In the genomic region with DNA sequence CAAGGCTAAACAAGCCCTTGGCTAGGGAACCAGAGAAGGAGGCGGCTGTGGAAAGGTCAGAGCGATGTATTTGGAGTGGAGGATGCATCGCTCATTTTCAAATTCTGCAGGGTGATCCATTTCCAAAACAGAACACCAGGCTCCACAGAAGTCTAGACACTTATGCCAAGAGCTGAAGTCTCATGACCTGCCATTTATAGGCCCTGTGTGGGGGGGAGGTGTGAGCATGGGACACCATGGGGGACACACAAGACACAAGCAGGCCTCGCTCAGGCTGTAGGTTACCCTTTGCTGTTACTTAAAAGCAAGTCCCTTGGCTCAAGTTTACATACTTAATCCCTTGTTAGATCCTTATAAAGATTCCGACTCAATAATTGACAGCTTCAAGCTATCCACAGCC, we compare ENCODE assay signal across 22 mouse cellular contexts. TPM values are rescaled to one million over a fixed set of nuclear protein-coding genes. Genes with fewer than 3 reads are reported as not detected.
DNase-seq lines count a peak whose midpoint lies in the region; TF ChIP-seq lines count a peak whose summit lies in the region.
"Had no signal": no experiment of that assay in that cellular context is flagged by ENCODE, and none has a peak within 500 bp of the region (broad histone marks: within the 10 kb centered on the region; RNA-seq: fewer than 3 reads in every experiment).

No protein-coding gene starts in this region.

- peak; percentile 85 for DNase-seq in gastrocnemius, adult 2 months
- DNase-seq in gastrocnemius, postnatal 10 days: no peak
- no peak for DNase-seq in left cerebral cortex, adult 2 months (ENCODE audit: extremely low spot score in 1 of 2, low spot score in 2 of 2)
- no peak for DNase-seq in left cerebral cortex, postnatal 36 days (ENCODE audit: low spot score in 2 of 2)
- DNase-seq in gastrocnemius, postnatal 25 days: peak; percentile 71
- DNase-seq in heart, postnatal 4 days: peak; percentile 43
- DNase-seq in neural tube, embryonic 10.5 days (ENCODE audit: extremely low spot score, low spot score): no peak
- no peak for DNase-seq in embryo, embryonic 10 days (ENCODE audit: low spot score)
- DNase-seq: adrenal gland, postnatal 36 days; cerebellum, adult 9-11 months; embryo, embryonic 11 days; kidney, adult 2 months; kidney, postnatal 36 days; retina, postnatal 1 day; spleen, adult 18-20 months; thymus, adult 2 months had no signal

- H3K27ac ChIP-seq in gastrocnemius, adult 2 months: peak overlapping the region; percentile 94
- peak overlapping the region; percentile 63; the same call in 1 of the 2 replicates for H3K27ac ChIP-seq in left cerebral cortex, adult 2 months
- H3K27ac ChIP-seq: forebrain, embryonic 12.5 days; limb, embryonic 12.5 days; liver, embryonic 14.5 days; midbrain, embryonic 12.5 days had no signal

- no peak for TF ChIP-seq CTCF in gastrocnemius, adult 2 months (IDR thresholded peaks at IDR 0.05)
- no peak for TF ChIP-seq CTCF in left cerebral cortex, adult 2 months (IDR thresholded peaks at IDR 0.05)

- intact Hi-C loops in gastrocnemius, adult 2 months (cut with DNase I): loop anchor here (5.0 kb wide), 1 partner anchor 79 kb away; no protein-coding TSS in a partner anchor
- intact Hi-C loops in left cerebral cortex, adult 2 months (cut with DNase I): no loop called here
- intact Hi-C loops in left cerebral cortex, postnatal 36 days (cut with DNase I): no loop called here

- H3K4me3 ChIP-seq in gastrocnemius, adult 2 months: peak overlapping the region; percentile 80
- H3K4me3 ChIP-seq in left cerebral cortex, adult 2 months: no peak overlapping the region
- H3K4me3 ChIP-seq: forebrain, embryonic 12.5 days; limb, embryonic 12.5 days; midbrain, embryonic 12.5 days; myocyte had no signal

RNA-seq across cellular contexts. Expression of a gene that starts 3.2 kb away (rescaled TPM):
- 100 to 1,000 TPM in 1 of 2 experiments, 10 to 100 TPM in 1; 76.6 to 103 TPM for total RNA-seq in gastrocnemius, adult 2 months (2021)
- 1 to 10 TPM; 8.3 to 8.9 TPM for total RNA-seq in gastrocnemius, postnatal 10 days (2021)
- total RNA-seq in left cerebral cortex, adult 2 months (2021): 10 to 100 TPM; 22.3 to 22.7 TPM
- 10 to 100 TPM; 24.1 to 25.0 TPM for total RNA-seq in left cerebral cortex, postnatal 36 days (2021)
- 10 to 100 TPM; 40.9 to 48.8 TPM for total RNA-seq in gastrocnemius, postnatal 25 days (2021)
- total RNA-seq in heart, postnatal 4 days (2021): 10 to 100 TPM; 29.4 to 32.9 TPM

RNA-seq across cellular contexts. Expression of a gene that starts 33.5 kb away (rescaled TPM):
- not detected for total RNA-seq in gastrocnemius, adult 2 months (2021)
- total RNA-seq in gastrocnemius, postnatal 10 days (2021): under 1 TPM in 1 of 2 experiments, not detected in 1; 0.14 TPM
- under 1 TPM; 0.44 to 0.68 TPM for total RNA-seq in left cerebral cortex, adult 2 months (2021)
- total RNA-seq in left cerebral cortex, postnatal 36 days (2021): 1 to 10 TPM in 1 of 2 experiments, under 1 TPM in 1; 0.39 to 1.1 TPM
- total RNA-seq in gastrocnemius, postnatal 25 days (2021): not detected
- under 1 TPM in 1 of 2 experiments, not detected in 1; 0.14 TPM for total RNA-seq in heart, postnatal 4 days (2021)
- total RNA-seq: adrenal gland, postnatal 36 days; hematopoietic stem cell, adult 5-6 weeks had no signal

RNA-seq across cellular contexts. Expression of a gene that starts 45.8 kb away (rescaled TPM):
- total RNA-seq in gastrocnemius, adult 2 months (2021): 10 to 100 TPM in 1 of 2 experiments, 1 to 10 TPM in 1; 6.9 to 16.6 TPM
- total RNA-seq in gastrocnemius, postnatal 10 days (2021): 10 to 100 TPM; 33.2 to 52.1 TPM
- total RNA-seq in left cerebral cortex, adult 2 months (2021): 10 to 100 TPM; 75.1 to 97.4 TPM
- total RNA-seq in left cerebral cortex, postnatal 36 days (2021): 10 to 100 TPM; 86.5 to 89.5 TPM
- total RNA-seq in gastrocnemius, postnatal 25 days (2021): 10 to 100 TPM; 17.1 to 35.7 TPM
- 100 to 1,000 TPM; 282 to 291 TPM for total RNA-seq in heart, postnatal 4 days (2021)

Comparison
In these comparisons a context has a peak if more than half of its experiments do, and no peak if none do; other contexts are left out.
1. DNase-seq: peak in gastrocnemius, adult 2 months (single experiment), gastrocnemius, postnatal 25 days (single experiment) and heart, postnatal 4 days (single experiment); none in gastrocnemius, postnatal 10 days (single experiment), left cerebral cortex, adult 2 months (0 of 2), left cerebral cortex, postnatal 36 days (0 of 2), neural tube, embryonic 10.5 days (single experiment) and embryo, embryonic 10 days (single experiment).